Mouse (Mus musculus) C2C12 (cell line): ENCODE measurements around the gene Pigb.

Experiments used
- CTCF ChIP-seq: IDR thresholded peaks from one replicate; pipeline ENCODE4 v1.5.1; 2011; ENCODE audit not compliant: control insufficient read depth, insufficient read depth, insufficient read length
- FOSL1 ChIP-seq: IDR thresholded peaks from one replicate; pipeline ENCODE4 v1.8.0; 2011; ENCODE audit warnings: mild to moderate bottlenecking, low read length; ENCODE audit not compliant: poor library complexity, insufficient read depth, severe bottlenecking
- USF1 ChIP-seq: IDR thresholded peaks from one replicate; pipeline ENCODE4 v1.6.1; 2011; ENCODE audit warnings: low read depth, mild to moderate bottlenecking, control low read depth, moderate library complexity

DNA sequence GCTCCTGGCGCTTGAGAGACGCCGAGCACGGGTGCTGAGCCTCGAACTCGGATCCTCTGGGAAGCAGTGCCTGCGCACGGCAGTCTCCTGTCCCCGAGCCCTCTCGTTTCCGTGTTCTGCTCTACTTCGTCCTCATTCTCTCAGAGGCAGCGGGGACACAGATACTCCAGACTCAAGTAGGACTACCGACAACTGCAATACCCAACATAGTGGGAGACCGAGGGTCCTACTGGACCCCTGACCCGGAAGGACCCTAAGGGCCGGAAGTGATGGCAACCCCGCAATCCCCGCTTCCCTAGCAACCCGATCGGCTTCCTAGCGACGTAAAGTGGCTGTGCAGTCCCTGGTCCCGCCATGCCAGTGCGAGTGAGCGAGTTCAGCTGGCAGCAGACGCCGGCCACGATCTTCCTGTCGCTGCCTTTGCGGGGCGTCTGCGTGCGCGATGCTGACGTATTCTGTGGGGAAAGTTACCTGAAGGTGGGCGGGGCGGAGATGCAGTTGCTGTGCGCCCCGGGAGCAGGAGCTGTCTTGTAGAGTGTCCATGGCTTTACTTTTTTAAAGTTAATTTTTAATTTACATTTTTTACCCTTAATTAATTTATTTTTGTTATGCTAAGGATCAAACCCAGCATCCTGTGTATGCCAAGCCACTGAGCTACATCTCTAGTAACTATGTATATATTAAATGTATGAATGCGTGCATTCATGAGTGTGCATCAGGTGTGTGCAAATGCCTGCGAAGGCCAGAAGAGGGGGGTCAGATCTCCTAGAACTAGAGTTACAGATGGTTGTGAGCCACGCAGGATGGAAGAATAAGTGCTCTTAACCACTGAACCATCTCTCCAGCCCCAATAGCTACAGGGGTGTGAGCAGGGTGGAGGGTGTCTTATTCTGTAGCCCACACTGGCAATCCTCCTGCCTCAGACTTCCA, 81.4 kb downstream of the Pigb start, which contains the start of the genes Dyx1c1 and Gm44503:
- TF ChIP-seq CTCF (no peak), USF1 (no peak), FOSL1 (no peak)
